Mouse (Mus musculus) neural tube, embryonic 11.5 days (tissue): ENCODE results near the gene Lhfpl3. TPM values are rescaled to one million over a fixed set of nuclear protein-coding genes. Genes with fewer than 3 reads are reported as not detected.

ENCODE experiments used
- ATAC-seq: fragments of 200-750 bp; cut with Nextera tagmentation; 2 replicates; pipeline ENCODE4 v1.8.0; 2017; ENCODE audit warnings: moderate number of reproducible peaks, mild to moderate bottlenecking, moderate TSS enrichment, moderate library complexity; ENCODE audit not compliant: insufficient read depth, low FRiP score, low TSS enrichment
- DNase-seq: peaks from one replicate; pipeline ENCODE4 v3.0.0-alpha.2; 2015; ENCODE audit warnings: low spot score
- H3K27ac ChIP-seq: fragments of 300-500 bp; sonication (generic); 2 replicates; pipeline ENCODE4 v1.5.1; 2014; ENCODE audit warnings: low read depth, mild to moderate bottlenecking, low read length
- H3K27me3 ChIP-seq: fragments of 300-500 bp; sonication (generic); 2 replicates; pipeline ENCODE4 v1.6.1; 2014; ENCODE audit warnings: mild to moderate bottlenecking, low read length, mixed read lengths; ENCODE audit not compliant: control insufficient read depth, insufficient read depth
- H3K36me3 ChIP-seq: fragments of 300-500 bp; sonication (generic); 2 replicates; pipeline ENCODE4 v1.6.1; 2014; ENCODE audit warnings: mild to moderate bottlenecking, low read length, moderate library complexity, mixed read lengths; ENCODE audit not compliant: control insufficient read depth, insufficient read depth
- H3K4me1 ChIP-seq: fragments of 300-500 bp; sonication (generic); 2 replicates; pipeline ENCODE4 v1.6.1; 2014; ENCODE audit warnings: low read length, mixed read lengths; ENCODE audit not compliant: control insufficient read depth, insufficient read depth
- H3K4me2 ChIP-seq: fragments of 300-500 bp; sonication (generic); 2 replicates; pipeline ENCODE4 v1.6.1; 2014; ENCODE audit warnings: low read depth, mild to moderate bottlenecking, moderate library complexity
- H3K4me3 ChIP-seq: fragments of 300-500 bp; sonication (generic); 2 replicates; pipeline ENCODE4 v1.5.1; 2014; ENCODE audit warnings: low read depth, low read length
- H3K9ac ChIP-seq: fragments of 300-500 bp; sonication (generic); 2 replicates; pipeline ENCODE4 v1.6.1; 2014; ENCODE audit warnings: mild to moderate bottlenecking, low read length
- H3K9me3 ChIP-seq: fragments of 300-500 bp; sonication (generic); 2 replicates; pipeline ENCODE4 v1.6.1; 2016; ENCODE audit warnings: low read length; ENCODE audit not compliant: control insufficient read depth
- WGBS: fragments of 180-500 bp; shearing (Covaris S2); extraction: QIAGEN DNeasy Blood & Tissue Kit; methylation state at CpG from one replicate; pipeline ENCODE4 v1.1.7; 2014; 5-methylcytosine and 5-hydroxymethylcytosine counted together
- polyA plus RNA-seq: library from polyadenylated mRNA; unstranded; fragments of >200 nt; fragmentation: Nextera tagmentation; extraction: Ambion mirVana; gene quantifications from 2 replicates; pipeline ENCODE4 v1.2.1, GENCODE M21; 2014

The Lhfpl3 gene
- polyA plus RNA-seq, 1 experiment from 2014 or later: 0.44 TPM

GRCm38 (mm10) chr5:22829822-22830450 lies 84.1 kb downstream of the Lhfpl3 start:
- Histone ChIP-seq H3K27ac (no peak overlapping the region), H3K27me3 (no peaks in the 10 kb centered on the region), H3K4me2 (no peak overlapping the region), H3K4me3 (no peak overlapping the region), H3K9me3 (no peaks in the 10 kb centered on the region), H3K4me1 (no peaks in the 10 kb centered on the region), H3K9ac (no peak overlapping the region), H3K36me3 (no peaks in the 10 kb centered on the region)
- no peak for DNase-seq
- WGBS: 87% methylated on average over 3 of the region's 3 CpGs
- ATAC-seq: no peak

- H3K4me2 ChIP-seq: no peak overlapping the region
- H3K9ac ChIP-seq: no peak overlapping the region
- no peaks in the 10 kb centered on the region for H3K4me1 ChIP-seq
- ATAC-seq: no peak
- H3K27me3 ChIP-seq: no peaks in the 10 kb centered on the region
- 64% methylated on average over 14 of the region's 14 CpGs for WGBS
- no peak for DNase-seq
- no peak overlapping the region for H3K4me3 ChIP-seq
- no peaks in the 10 kb centered on the region for H3K9me3 ChIP-seq
- H3K27ac ChIP-seq: no peak overlapping the region
- no peaks in the 10 kb centered on the region for H3K36me3 ChIP-seq
Observed at GRCm38 (mm10) chr5:22851572-22851971, 105.7 kb downstream of the Lhfpl3 start.

- Histone ChIP-seq H3K9ac (no peak overlapping the region), H3K4me1 (no peaks in the 10 kb centered on the region), H3K27me3 (no peaks in the 10 kb centered on the region), H3K9me3 (no peaks in the 10 kb centered on the region), H3K4me3 (no peak overlapping the region), H3K27ac (no peak overlapping the region), H3K36me3 (no peaks in the 10 kb centered on the region), H3K4me2 (no peak overlapping the region)
- WGBS: 99% methylated on average over 2 of the region's 2 CpGs
- DNase-seq: no peak
- no peak for ATAC-seq
Observed at GRCm38 (mm10) chr5:22853503-22853902, 107.6 kb downstream of the Lhfpl3 start.

GRCm38 (mm10) chr5:22856480-22856879 lies 110.6 kb downstream of the Lhfpl3 start:
- WGBS: 85% methylated on average over 4 of the region's 4 CpGs

GRCm38 (mm10) chr5:22861399-22861798 lies 115.5 kb downstream of the Lhfpl3 start:
- Histone ChIP-seq H3K27me3 (no peaks in the 10 kb centered on the region), H3K4me3 (no peak overlapping the region), H3K9me3 (no peaks in the 10 kb centered on the region), H3K4me1 (no peaks in the 10 kb centered on the region), H3K9ac (no peak overlapping the region), H3K36me3 (no peaks in the 10 kb centered on the region), H3K27ac (no peak overlapping the region), H3K4me2 (no peak overlapping the region)
- WGBS: 46% methylated on average over 1 of the region's 1 CpGs
- no peak for DNase-seq
- no peak for ATAC-seq

More at GRCm38 (mm10) chr5:22856480-22856879, 110.6 kb downstream of the Lhfpl3 start:
- ATAC-seq (no peak), DNase-seq (no peak)
- H3K27me3 ChIP-seq: no peaks in the 10 kb centered on the region
- no peaks in the 10 kb centered on the region for H3K36me3 ChIP-seq
- H3K9ac ChIP-seq: no peak overlapping the region
- no peak overlapping the region for H3K4me2 ChIP-seq
- H3K4me1 ChIP-seq: no peaks in the 10 kb centered on the region
- no peak overlapping the region for H3K27ac ChIP-seq
- no peaks in the 10 kb centered on the region for H3K9me3 ChIP-seq
- H3K4me3 ChIP-seq: no peak overlapping the region

- ATAC-seq: no peak
- DNase-seq: no peak
- Histone ChIP-seq H3K4me1 (no peaks in the 10 kb centered on the region), H3K4me3 (no peak overlapping the region), H3K4me2 (no peak overlapping the region), H3K27me3 (no peaks in the 10 kb centered on the region), H3K36me3 (no peaks in the 10 kb centered on the region), H3K9ac (no peak overlapping the region), H3K9me3 (no peaks in the 10 kb centered on the region), H3K27ac (no peak overlapping the region)
- 94% methylated on average over 5 of the region's 5 CpGs for WGBS
Observed at GRCm38 (mm10) chr5:22869031-22869430, 123.2 kb downstream of the Lhfpl3 start.

GRCm38 (mm10) chr5:22872417-22872816 lies 126.6 kb downstream of the Lhfpl3 start:
- Histone ChIP-seq H3K9ac (no peak overlapping the region), H3K27me3 (no peaks in the 10 kb centered on the region), H3K4me2 (no peak overlapping the region), H3K4me1 (no peaks in the 10 kb centered on the region), H3K27ac (no peak overlapping the region), H3K36me3 (no peaks in the 10 kb centered on the region), H3K9me3 (no peaks in the 10 kb centered on the region), H3K4me3 (no peak overlapping the region)
- DNase-seq: no peak
- no peak for ATAC-seq
- WGBS: 69% methylated on average over 1 of the region's 1 CpGs

GRCm38 (mm10) chr5:22888345-22888744 lies 142.5 kb downstream of the Lhfpl3 start:
- Histone ChIP-seq H3K4me1 (no peaks in the 10 kb centered on the region), H3K4me2 (no peak overlapping the region), H3K4me3 (no peak overlapping the region), H3K36me3 (no peaks in the 10 kb centered on the region), H3K9me3 (no peaks in the 10 kb centered on the region), H3K27ac (no peak overlapping the region), H3K27me3 (no peaks in the 10 kb centered on the region), H3K9ac (no peak overlapping the region)
- 89% methylated on average over 3 of the region's 3 CpGs for WGBS
- DNase-seq (no peak), ATAC-seq (no peak)

GRCm38 (mm10) chr5:22889481-22889880 lies 143.6 kb downstream of the Lhfpl3 start:
- Histone ChIP-seq H3K4me1 (no peaks in the 10 kb centered on the region), H3K9me3 (no peaks in the 10 kb centered on the region), H3K27me3 (no peaks in the 10 kb centered on the region), H3K27ac (no peak overlapping the region), H3K36me3 (no peaks in the 10 kb centered on the region), H3K4me3 (no peak overlapping the region), H3K9ac (no peak overlapping the region), H3K4me2 (no peak overlapping the region)
- ATAC-seq (no peak), DNase-seq (no peak)
- WGBS: 89% methylated on average over 4 of the region's 4 CpGs
